Mouse (Mus musculus) frontal cortex, postnatal 36 days (tissue): ENCODE results near the gene Akt3.

Experiments
- DNase-seq, 2 experiments: peaks; one replicate each; pipeline ENCODE4 v3.0.0; 2022; ENCODE audit warnings: low spot score in 2 of 2

Akt3 gene

GRCm38 (mm10) chr1:177258034-177258342 is at the start of gene Akt3:
Gene Akt3 (minus strand): TSS chr1:177258203.
- no peak for DNase-seq

GRCm38 (mm10) chr1:177307549-177307948 is 49.5 kb upstream of the Akt3 start:
- DNase-seq = peak; percentile 38 to 62

- no peak for DNase-seq
These were observed 40.2 kb upstream of the Akt3 start for GRCm38 (mm10) chr1:177298231-177298630.

- DNase-seq = no peak
These were observed 28.8 kb upstream of the Akt3 start for GRCm38 (mm10) chr1:177286764-177287163.

GRCm38 (mm10) chr1:177281925-177282324 is 23.9 kb upstream of the Akt3 start:
- no peak for DNase-seq

GRCm38 (mm10) chr1:177277361-177277760 is 19.4 kb upstream of the Akt3 start:
- DNase-seq = no peak

GRCm38 (mm10) chr1:177267645-177268044 is 9.6 kb upstream of the Akt3 start:
- DNase-seq = no peak

GRCm38 (mm10) chr1:177262926-177263325 is 4.9 kb upstream of the Akt3 start:
- DNase-seq = no peak

GRCm38 (mm10) chr1:177260796-177261195 is 2.8 kb upstream of the Akt3 start:
- DNase-seq = no peak

- DNase-seq = no peak
These were observed 1.1 kb upstream of the Akt3 start for GRCm38 (mm10) chr1:177259038-177259600.

GRCm38 (mm10) chr1:177258343-177259037 is 487 bp upstream of the Akt3 start:
- peak; percentile 72 to 76 for DNase-seq

- DNase-seq = peak; percentile 75 to 78
These were observed 597 bp downstream of the Akt3 start for GRCm38 (mm10) chr1:177257178-177258033.

- DNase-seq = peak in 1 of 2 experiments; percentile 20
These were observed 9.4 kb downstream of the Akt3 start for GRCm38 (mm10) chr1:177248638-177249037.

GRCm38 (mm10) chr1:177238368-177238767 is 19.6 kb downstream of the Akt3 start:
- no peak for DNase-seq

GRCm38 (mm10) chr1:177236695-177237094 is 21.3 kb downstream of the Akt3 start:
- DNase-seq = no peak

- no peak for DNase-seq
These were observed 21.8 kb downstream of the Akt3 start for GRCm38 (mm10) chr1:177236249-177236648.

- no peak for DNase-seq
These were observed 23.5 kb downstream of the Akt3 start for GRCm38 (mm10) chr1:177234462-177234861.

GRCm38 (mm10) chr1:177231122-177231521 is 26.9 kb downstream of the Akt3 start:
- DNase-seq = no peak

- DNase-seq = no peak
These were observed 59.0 kb downstream of the Akt3 start for GRCm38 (mm10) chr1:177198978-177199377.

- no peak for DNase-seq
These were observed 62.8 kb downstream of the Akt3 start for GRCm38 (mm10) chr1:177195224-177195623.

GRCm38 (mm10) chr1:177194324-177194723 is 63.7 kb downstream of the Akt3 start:
- DNase-seq = no peak

GRCm38 (mm10) chr1:177191623-177192022 is 66.4 kb downstream of the Akt3 start:
- DNase-seq = no peak

- no peak for DNase-seq
These were observed 67.6 kb downstream of the Akt3 start for GRCm38 (mm10) chr1:177190358-177190757.
